Mouse (Mus musculus) heart, adult 18-20 months (tissue): ENCODE measurements around the gene Tenm1. TPM values are rescaled to one million over a fixed set of nuclear protein-coding genes. Genes with fewer than 3 reads are reported as not detected.

ENCODE experiments used
- total RNA-seq, 2 experiments: library from RNA; stranded (reverse); gene quantifications; 2 replicates each; pipeline ENCODE4 v1.2.3; 2021

Tenm1 gene
- total RNA-seq, 2 experiments from 2014 or later: 0.05 to 0.15 TPM

Other genes starting within 250 kb of the Tenm1 start
- gene Tex13c1, start 162.0 kb upstream of the Tenm1 start, total RNA-seq: not detected